Mouse (Mus musculus) lung, adult 2 months (tissue): ENCODE results near the gene Fam189a2.

Experiments used
- CTCF ChIP-seq: fragments of 200-500 bp; IDR thresholded peaks from 2 replicates; pipeline ENCODE4 v1.5.1; 2011; ENCODE audit warnings: mild to moderate bottlenecking, low read length, control low read depth; ENCODE audit not compliant: insufficient read depth
- POLR2A ChIP-seq: fragments of 200-500 bp; IDR thresholded peaks from 2 replicates; pipeline ENCODE4 v1.6.1; 2011; ENCODE audit warnings: low read depth, mild to moderate bottlenecking, control low read depth, low read length, borderline replicate concordance; ENCODE audit errors: extremely low read depth

- TF ChIP-seq CTCF (no peak), POLR2A (no peak)
Measured at GRCm38 (mm10) chr19:24016706-24017386, 14.0 kb downstream of the Fam189a2 start.
